Mouse (Mus musculus): ENCODE data around the gene Myo1a.

Gene Myo1a

GRCm38 (mm10) chr10:127730285-127730932 lies 25.4 kb downstream of the Myo1a start:
- DNase-seq (ENCODE audit: low spot score) = no peak

DNA sequence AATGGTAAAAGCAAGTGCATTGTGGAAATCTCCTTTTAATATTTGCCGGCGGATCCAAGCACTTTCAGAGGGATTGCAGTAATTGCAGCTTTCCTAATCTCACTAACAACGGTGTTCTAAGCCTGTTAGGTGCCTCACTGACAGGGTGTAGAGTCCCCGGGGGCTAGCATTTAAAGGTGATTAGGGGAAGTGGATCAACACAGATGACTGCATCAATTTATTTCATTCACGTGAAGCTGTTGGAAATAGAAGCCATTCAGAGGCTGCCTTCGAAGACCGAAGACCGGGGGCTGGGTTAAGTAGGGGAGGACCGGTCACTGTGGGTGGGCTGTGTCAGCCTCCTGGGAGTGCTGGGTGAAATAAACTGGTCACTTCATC lies 26.0 kb downstream of the Myo1a start:
- DNase-seq (ENCODE audit: low spot score) = no peak

- no peak for DNase-seq (ENCODE audit: low spot score)
These were observed 26.4 kb downstream of the Myo1a start for GRCm38 (mm10) chr10:127731397-127731796.

DNA sequence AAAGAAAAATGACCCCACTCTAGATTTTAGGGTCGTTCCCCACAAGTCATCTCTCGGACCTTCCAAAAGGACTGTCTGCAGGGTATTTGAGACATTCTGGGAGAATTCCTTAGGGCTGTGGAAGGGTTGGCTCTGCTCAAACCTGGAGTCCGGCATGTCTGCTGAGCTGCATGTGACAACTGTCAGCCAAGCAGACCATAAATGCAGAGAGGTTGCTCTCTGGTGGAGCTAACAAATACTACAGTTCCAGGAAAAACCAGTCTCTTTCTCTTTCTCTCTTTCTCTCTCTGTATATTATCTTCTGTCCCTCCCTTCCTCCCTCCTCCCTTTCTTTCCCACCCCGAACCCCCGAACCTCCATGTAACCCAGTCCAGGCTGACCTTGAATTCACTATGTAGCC lies 29.5 kb downstream of the Myo1a start:
- no peak for DNase-seq (ENCODE audit: low spot score)

DNA sequence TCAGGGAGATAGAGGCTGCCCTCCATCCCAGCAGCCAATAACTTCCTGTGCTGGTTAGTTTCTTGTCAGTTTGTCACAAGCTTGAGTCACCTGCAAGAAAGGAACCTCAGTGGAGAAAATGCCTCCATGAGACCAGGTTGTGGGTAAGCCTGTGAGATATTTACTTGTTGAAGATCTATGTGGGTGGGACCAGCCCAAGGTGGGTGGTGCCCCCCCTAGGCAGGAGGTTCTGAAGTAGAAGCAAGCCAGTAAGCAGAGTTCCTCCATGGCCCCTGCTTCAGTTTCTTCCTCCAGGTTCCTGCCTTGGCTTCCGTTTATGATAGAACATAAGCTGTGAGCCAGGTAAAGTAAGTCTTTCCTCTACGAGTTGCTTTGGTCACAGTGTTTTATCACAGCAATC lies 31.3 kb downstream of the Myo1a start:
- no peak for DNase-seq (ENCODE audit: low spot score)

- no peak for DNase-seq (ENCODE audit: low spot score)
These were observed 31.9 kb downstream of the Myo1a start for GRCm38 (mm10) chr10:127736916-127737315.

DNA sequence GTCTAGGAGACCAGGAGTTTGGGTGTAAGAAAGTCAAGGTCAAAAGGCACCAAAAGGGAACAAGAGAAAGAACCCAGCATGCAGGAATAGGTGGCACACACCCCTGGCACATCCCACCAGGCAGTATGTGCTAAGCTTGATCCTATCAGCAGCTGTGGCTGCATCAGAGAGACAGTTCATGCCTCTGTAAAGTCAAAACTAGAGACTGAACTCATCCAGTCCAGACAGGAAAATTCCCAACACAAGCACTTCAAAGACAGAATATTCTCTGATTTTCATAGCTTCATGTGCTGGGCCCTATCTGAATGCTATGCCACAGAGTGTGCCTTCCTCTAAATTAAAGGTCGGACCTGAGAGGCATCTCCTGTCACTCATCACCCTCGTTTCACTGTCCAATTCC lies 32.6 kb downstream of the Myo1a start:
- no peak for DNase-seq (ENCODE audit: low spot score)

- peak; percentile 27 for DNase-seq (ENCODE audit: low spot score)
These were observed 33.3 kb downstream of the Myo1a start for GRCm38 (mm10) chr10:127738151-127738882.

GRCm38 (mm10) chr10:127739083-127739660 lies 34.2 kb downstream of the Myo1a start, which contains the start of gene Zbtb39:
Gene Zbtb39 (plus strand): TSS chr10:127739538.
- peak; percentile 68 for DNase-seq (ENCODE audit: low spot score)

DNA sequence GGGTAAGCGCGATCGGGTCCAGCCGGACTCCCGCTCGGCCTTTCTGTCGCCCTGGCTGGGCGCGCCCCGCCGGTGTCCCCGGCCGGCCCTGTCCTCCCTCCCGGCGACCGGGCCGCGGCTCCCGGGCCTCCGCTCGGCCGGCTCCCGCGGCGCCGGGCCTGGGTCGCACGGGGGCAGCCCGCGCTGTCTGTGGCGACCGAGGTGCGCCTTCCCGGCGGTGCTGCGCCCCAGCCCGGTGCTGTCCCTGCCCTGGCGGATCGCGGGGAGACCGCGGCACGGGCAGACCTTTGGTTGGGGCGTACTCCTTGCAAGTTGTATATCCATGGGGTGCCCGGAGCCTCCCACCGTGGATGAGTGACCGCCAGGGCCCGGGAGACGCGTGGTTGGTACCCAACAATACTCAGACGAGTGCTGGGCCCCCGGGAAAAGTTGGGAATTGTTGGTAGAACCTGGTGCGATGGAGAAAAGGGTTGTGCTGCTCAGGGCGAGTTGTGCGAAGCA lies 34.7 kb downstream of the Myo1a start:
- DNase-seq (ENCODE audit: low spot score) = peak; percentile 21

DNA sequence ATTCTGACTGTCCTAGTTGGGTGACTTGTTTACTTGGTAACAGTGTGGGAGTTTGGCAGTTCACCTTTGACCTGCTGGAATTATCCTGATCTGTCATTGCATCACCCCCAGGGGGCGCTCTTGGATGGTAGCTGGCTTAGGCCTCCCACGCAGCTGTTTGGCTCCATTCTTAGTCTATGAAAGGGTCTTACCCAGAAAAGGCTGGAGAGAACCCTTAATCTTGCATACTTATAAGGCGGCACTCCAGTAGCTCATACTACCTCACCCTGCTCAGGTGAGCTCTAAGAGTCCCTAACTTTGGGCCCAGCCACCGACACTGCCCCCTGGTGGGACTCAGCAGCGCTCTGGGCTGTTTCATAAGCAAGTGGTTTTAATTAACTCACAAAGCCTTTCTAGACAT lies 39.7 kb downstream of the Myo1a start:
- DNase-seq (ENCODE audit: low spot score) = peak; percentile 32

DNA sequence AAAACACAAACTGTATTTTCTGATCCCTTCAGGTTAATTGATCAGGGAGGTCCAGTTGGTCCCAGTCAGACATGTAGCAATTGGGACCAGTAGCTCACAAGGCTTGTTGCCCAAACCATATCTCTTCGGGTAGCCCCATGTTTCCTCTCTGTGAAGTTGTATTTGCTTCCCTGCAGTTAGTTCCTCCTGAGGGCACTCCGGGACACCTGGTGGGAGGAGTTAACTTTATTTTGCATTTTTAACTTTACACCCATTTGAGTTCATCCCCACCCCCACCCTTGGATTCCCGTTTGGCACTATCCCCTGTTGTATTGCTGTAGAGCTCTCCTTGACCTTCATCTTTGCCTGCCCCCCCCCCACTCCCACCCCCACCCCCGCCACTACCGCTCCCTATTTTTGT lies 40.9 kb downstream of the Myo1a start:
- no peak for DNase-seq (ENCODE audit: low spot score)

DNA sequence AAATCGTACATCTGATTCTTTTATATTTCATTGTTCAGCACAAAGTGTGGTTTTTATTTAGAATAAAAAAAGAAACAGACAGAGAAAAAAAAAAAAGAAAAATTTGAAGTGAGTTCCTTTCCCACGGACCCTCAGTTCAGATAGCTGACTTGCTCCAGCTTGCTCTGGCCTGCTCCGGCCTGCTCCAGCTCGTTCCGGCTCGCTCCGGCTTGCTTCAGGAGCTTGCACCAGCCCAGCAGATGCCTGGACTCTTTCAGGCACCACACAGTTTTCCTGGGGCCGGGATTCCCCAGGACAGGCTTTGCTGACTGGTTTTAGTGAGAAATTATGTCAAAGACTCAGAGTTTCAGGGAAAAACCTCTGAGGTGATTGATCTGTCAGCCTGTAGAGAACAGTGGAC lies 42.3 kb downstream of the Myo1a start:
- DNase-seq (ENCODE audit: low spot score) = no peak

DNA sequence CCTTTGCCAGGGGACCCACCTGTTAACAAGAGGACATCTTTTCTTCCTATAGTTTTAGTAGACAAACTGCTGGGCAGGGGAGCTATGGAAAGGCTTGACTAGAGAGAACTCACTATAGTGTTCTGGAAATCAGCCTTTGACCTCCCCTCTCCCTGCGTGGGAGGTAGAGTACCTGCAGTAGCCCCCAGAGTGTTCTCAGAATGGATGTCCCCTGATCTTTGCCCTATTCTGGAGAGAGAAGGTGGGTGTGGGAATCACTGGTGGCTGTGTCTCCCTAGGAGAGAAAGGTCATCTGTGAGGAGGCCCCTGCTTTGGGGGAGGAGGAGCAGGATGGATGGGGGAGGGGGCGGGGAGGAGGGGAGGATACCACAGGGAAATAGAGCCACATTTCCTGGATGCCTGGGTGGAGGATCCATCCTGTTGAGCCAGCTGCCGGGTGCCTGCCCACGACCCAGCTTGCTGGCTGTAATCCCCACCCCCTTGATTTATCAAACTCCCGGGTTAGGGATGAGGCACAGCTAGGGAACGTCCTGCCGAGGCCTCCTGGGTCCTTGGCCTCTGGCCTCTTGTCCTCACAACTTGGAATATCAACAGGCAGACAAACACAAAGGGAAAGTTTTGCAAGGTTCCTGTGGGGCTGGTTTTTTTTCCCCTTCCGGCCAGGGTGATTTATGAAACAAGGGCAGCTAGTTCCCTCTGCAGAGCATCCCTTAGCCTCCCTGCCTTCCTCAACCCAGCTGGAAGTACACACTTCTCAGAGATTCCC lies 44.1 kb downstream of the Myo1a start:
- no peak for DNase-seq (ENCODE audit: low spot score)

DNA sequence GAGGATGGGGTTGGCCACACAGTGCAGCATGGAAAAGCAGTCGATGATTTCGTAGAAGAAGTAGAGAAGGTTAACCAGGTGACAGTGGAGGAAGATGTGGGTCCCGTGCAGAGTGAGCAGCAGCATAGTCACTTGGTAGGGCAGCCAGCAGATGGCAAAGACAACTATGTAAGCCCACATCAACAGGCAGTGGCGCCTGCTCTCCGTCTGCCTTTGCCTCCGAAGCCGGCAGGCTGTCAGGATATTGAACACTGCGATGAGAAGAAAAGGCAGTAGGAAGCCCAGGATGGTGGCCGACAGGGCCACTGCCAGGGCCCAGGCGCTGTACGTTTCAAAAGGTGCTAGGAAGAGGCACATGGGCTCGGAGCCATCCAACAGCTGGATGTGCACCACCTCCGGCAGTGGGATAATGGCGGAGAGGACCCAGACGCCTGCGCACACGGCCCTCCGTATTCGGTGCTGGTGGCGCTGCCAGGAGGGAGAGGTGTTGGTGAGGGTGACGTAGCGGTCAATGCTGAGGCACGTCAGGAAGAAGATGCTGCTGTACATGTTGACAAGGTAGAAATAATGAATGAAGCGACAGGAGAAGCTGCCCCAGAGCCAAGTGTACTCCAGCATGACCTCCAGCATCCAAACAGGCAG lies 45.3 kb downstream of the Myo1a start:
- no peak for DNase-seq (ENCODE audit: low spot score)

DNA sequence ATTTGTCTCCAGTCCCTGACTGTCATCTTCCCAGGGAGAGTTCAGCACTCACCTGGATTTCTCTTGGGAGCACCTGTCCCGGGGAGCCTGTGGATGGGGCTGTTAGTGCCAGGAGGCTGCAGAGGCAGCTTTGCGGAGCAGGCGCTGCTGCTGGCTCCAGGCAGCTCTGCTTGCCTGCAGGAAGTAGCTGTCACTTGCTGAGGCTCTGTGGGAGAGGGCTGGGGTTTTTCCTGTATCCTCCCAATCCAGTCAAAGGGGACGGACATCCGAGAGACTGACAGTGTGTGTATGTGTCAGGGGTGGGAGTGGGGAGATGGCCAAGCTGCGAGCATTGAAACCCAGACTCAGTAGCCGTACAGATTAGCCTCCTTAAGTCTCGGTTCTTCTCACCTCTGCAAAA lies 46.6 kb downstream of the Myo1a start, which contains the start of gene Gpr182:
TSS of gene Gpr182 (minus strand) at position 185 of the 400 bp plus-strand sequence.
- no peak for DNase-seq (ENCODE audit: low spot score)

DNA sequence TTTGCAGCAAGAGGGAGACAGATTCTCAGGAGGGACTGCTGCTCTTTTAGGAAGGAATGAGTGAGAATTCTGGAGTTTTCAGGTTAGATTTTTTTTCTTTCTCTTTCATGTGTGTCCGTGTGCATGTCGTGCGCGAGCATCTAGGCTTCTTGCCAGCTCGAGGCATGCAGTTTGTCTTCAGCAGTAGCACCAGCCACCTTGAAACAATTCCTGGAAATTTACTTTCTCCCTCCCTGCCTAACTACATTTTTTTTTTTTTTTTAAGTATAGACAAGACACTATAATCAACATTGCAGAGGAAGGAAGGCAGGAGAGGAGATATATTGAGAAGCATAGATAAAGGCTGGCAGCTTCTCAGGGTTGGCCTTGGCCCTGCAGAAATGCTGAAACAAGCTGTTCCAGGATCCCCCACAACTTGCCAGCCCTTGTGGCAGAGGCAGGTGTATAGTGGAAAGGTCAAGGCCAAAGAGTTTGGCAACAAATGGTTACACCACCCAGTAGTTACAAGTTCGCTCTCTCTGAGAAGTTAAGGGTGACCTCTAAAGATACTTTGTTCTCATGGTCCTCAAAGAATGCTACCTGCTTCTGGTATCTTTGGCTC lies 49.7 kb downstream of the Myo1a start:
- no peak for DNase-seq (ENCODE audit: low spot score)

DNA sequence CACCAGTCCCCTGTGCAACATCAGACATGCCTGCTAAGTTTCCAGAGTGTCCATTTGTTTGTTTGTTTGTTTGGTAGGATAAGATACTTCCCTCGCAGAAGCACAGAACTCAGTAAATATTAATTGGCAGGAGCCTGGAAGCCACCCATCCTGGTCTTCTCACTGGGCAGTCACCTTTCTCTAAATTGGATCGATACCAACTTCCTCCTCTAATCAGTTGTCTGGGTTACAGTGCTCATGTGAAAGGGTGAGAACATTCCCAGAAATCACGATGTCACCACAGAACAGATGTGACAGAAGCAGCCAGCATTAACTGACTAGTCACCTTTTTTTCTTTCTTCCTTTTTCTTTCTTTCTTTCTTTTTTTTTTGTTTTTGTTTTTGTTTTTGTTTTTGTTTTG lies 50.3 kb downstream of the Myo1a start:
- DNase-seq (ENCODE audit: low spot score) = no peak

DNA sequence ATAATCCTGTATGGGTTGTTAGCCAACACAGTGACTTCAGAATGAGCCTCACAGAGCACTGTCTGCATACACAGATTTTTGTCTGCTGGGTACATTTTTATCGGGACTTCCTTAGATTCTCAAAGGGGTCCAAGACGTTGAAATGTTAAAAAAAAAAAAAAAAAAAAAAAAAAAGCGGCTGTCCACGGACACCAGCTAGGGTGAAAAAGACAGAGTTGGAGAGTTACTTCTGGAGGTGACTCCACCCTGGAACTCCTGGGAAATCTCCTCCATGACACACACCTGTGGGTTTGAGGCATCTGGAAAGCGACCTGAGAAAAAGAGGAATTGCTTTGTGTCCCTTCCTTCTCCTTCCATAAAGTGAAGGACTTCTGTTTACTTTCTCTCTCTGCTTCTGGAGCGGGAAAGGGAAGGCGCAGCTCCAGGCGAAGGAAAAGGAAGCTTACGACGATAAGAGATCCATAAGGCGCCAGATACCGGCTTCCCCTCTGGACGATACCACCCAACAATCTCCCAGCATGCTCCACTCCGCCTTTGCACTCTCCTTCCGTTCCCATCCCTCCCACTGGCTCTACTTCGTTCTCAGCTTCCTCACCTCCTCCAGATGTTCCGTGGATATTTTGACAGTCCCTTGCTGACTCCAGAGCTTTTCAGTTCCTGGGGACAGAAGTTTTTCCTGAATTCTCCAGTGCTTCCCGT lies 50.9 kb downstream of the Myo1a start:
- DNase-seq (ENCODE audit: low spot score) = no peak

DNA sequence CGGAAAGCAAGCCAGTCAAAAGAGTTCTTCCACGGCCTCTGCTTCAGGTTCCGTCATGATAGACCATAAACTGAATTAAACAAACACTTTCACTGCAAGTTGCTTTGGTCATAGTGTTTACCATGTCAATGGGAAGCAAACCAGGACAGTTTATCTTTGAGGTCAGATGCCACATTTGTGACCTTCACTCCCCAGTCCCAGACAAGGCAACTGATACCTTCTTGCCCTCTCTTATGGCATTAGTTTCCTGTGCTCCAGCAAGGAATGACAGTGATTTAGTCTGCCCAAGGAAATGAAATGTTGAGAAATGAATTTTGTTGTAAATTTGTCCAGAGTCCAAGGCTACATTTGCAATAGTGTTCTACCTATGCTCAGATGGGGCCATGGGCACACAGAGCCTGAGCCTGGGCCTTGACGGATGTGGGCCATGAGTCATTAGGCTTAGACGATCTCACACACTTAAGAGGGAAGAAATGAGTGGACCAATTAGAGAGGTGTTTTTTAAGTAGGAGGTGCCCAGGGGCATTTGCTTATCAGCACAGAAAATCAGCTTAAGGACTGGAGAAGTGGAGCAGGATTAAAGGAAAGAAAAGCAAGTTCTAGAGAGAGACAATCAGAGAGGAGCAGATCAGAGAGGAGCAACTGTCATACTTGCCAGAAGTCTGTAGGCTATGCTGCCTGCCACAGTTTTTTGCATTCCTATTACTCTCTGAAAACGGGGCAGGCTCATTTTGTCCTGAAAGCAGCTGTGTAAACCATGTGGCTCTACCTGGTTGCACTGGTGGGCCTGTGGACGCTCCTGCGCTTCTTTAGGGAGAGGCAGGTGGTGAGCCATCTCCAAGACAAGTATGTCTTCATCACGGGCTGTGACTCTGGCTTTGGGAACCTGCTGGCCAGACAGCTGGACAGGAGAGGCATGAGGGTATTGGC lies 54.5 kb downstream of the Myo1a start, which contains the start of the genes Rdh1 and Rdh16f1:
TSS of gene Rdh1 (plus strand) at position 541 of the 930 bp plus-strand sequence.
TSS of gene Rdh16f1 (plus strand) at position 607 of the 930 bp plus-strand sequence.
- no peak for DNase-seq (ENCODE audit: low spot score)

Measured in spleen, adult 12 weeks (tissue).